Mouse (Mus musculus) MEL (cell line): ENCODE data around the gene Rexo4. TPM values are rescaled to one million over a fixed set of nuclear protein-coding genes. Genes with fewer than 3 reads are reported as not detected.

Experiments used
- DNase-seq: peaks from one replicate; pipeline ENCODE4 v3.0.0; 2011; ENCODE audit warnings: low read depth, low spot score
- H3K27ac ChIP-seq: 2 replicates; pipeline ENCODE4 v1.5.1; 2012; ENCODE audit warnings: low read depth, mild to moderate bottlenecking, control low read depth, low read length, moderate library complexity; ENCODE audit not compliant: control insufficient read depth
- H3K27me3 ChIP-seq, 2 experiments: fragments of 150-350 bp in 1 of 2; sonication (generic) in 1 of 2; 2 replicates each; pipeline ENCODE4 v1.6.1; 2012; ENCODE audit warnings: low read length in 2 of 2, mild to moderate bottlenecking in 2 of 2, improper control_type of control experiment in 1 of 2, moderate library complexity in 1 of 2; ENCODE audit not compliant: insufficient read depth in 2 of 2, control insufficient read depth in 1 of 2
- H3K36me3 ChIP-seq, 2 experiments: 2 replicates each; pipeline ENCODE4 v1.6.1; 2012 to 2014; ENCODE audit warnings: low read length in 2 of 2, improper control_type of control experiment in 1 of 2, inconsistent platforms in 1 of 2, mild to moderate bottlenecking in 1 of 2; ENCODE audit not compliant: insufficient read depth in 2 of 2, control insufficient read depth in 1 of 2
- H3K4me1 ChIP-seq, 2 experiments: fragments of 150-350 bp in 1 of 2; sonication (generic) in 1 of 2; 2 replicates each; pipeline ENCODE4 v1.6.1; 2012; ENCODE audit warnings: low read length in 2 of 2, improper control_type of control experiment in 1 of 2, mild to moderate bottlenecking in 1 of 2; ENCODE audit not compliant: insufficient read depth in 2 of 2, control insufficient read depth in 1 of 2
- H3K4me3 ChIP-seq, 2 experiments: fragments of 150-350 bp in 1 of 2; sonication (generic) in 1 of 2; 2 replicates each; pipeline ENCODE4 v1.5.1; 2012; ENCODE audit warnings: low read depth in 2 of 2, low read length in 2 of 2, mild to moderate bottlenecking in 2 of 2, moderate library complexity in 2 of 2, control low read depth in 1 of 2, improper control_type of control experiment in 1 of 2; ENCODE audit not compliant: control insufficient read depth in 1 of 2, insufficient read depth in 1 of 2
- H3K79me2 ChIP-seq: 2 replicates; pipeline ENCODE4 v1.6.1; 2012; ENCODE audit warnings: mild to moderate bottlenecking, low read length, moderate library complexity; ENCODE audit not compliant: control insufficient read depth, poor library complexity, insufficient read depth
- H3K9ac ChIP-seq: 2 replicates; pipeline ENCODE4 v1.6.1; 2012; ENCODE audit warnings: low read depth, mild to moderate bottlenecking, control low read depth, low read length, moderate library complexity; ENCODE audit not compliant: control insufficient read depth, poor library complexity, severe bottlenecking
- H3K9me3 ChIP-seq: fragments of 150-350 bp; sonication (generic); replicated peaks from 2 replicates; pipeline ENCODE4 v1.6.1; 2012; ENCODE audit warnings: mild to moderate bottlenecking, low read length, improper control_type of control experiment, moderate library complexity; ENCODE audit not compliant: insufficient read depth
- CHD1 ChIP-seq: IDR thresholded peaks from 2 replicates; pipeline ENCODE4 v1.6.1; 2012; ENCODE audit warnings: low read depth, mild to moderate bottlenecking, inconsistent platforms, low read length, improper control_type of control experiment
- CHD2 ChIP-seq: IDR thresholded peaks from 2 replicates; pipeline ENCODE4 v1.6.1; 2011; ENCODE audit warnings: low read length, improper control_type of control experiment
- CTCF ChIP-seq, 3 experiments: IDR thresholded peaks in 2 of 3; conservative IDR thresholded peaks in 1 of 3; 2 replicates each; pipeline ENCODE4 v1.5.1; 2011 to 2012; ENCODE audit warnings: low read length in 3 of 3, low read depth in 2 of 3, mild to moderate bottlenecking in 2 of 3, improper control_type of control experiment in 1 of 3, inconsistent platforms in 1 of 3, mixed read lengths in 1 of 3, moderate library complexity in 1 of 3; ENCODE audit not compliant: control insufficient read depth in 1 of 3, insufficient read depth in 1 of 3, poor library complexity in 1 of 3, severe bottlenecking in 1 of 3
- ETS1 ChIP-seq: IDR thresholded peaks from 2 replicates; pipeline ENCODE4 v1.6.1; 2012; ENCODE audit warnings: low read depth, mild to moderate bottlenecking, inconsistent platforms, low read length, improper control_type of control experiment, moderate library complexity
- GABPA ChIP-seq: IDR thresholded peaks from 2 replicates; pipeline ENCODE4 v1.6.1; 2012; ENCODE audit warnings: low read depth, mild to moderate bottlenecking, inconsistent platforms, low read length, improper control_type of control experiment, moderate library complexity
- HCFC1 ChIP-seq: IDR thresholded peaks from 2 replicates; pipeline ENCODE4 v1.6.1; 2012; ENCODE audit warnings: low read depth, mild to moderate bottlenecking, inconsistent platforms, low read length, improper control_type of control experiment, moderate library complexity
- MAFK ChIP-seq: IDR thresholded peaks from 2 replicates; pipeline ENCODE4 v1.6.1; 2011; ENCODE audit warnings: low read depth, mild to moderate bottlenecking, low read length, improper control_type of control experiment, borderline replicate concordance
- MAX ChIP-seq: IDR thresholded peaks from 2 replicates; pipeline ENCODE4 v1.6.1; 2011; ENCODE audit warnings: low read length, improper control_type of control experiment
- MYB ChIP-seq: IDR thresholded peaks from 2 replicates; pipeline ENCODE4 v1.6.1; 2011; ENCODE audit warnings: mild to moderate bottlenecking, low read depth, low read length, improper control_type of control experiment
- NELFE ChIP-seq: IDR thresholded peaks from 2 replicates; pipeline ENCODE4 v1.6.1; 2011; ENCODE audit warnings: low read depth, low read length, improper control_type of control experiment
- NRF1 ChIP-seq: IDR thresholded peaks from 2 replicates; pipeline ENCODE4 v1.6.1; 2014; ENCODE audit warnings: low read depth, mild to moderate bottlenecking, inconsistent platforms, low read length, improper control_type of control experiment, moderate library complexity; ENCODE audit not compliant: poor library complexity, insufficient read depth, severe bottlenecking
- RAD21 ChIP-seq: IDR thresholded peaks from 2 replicates; pipeline ENCODE4 v1.6.1; 2011; ENCODE audit warnings: mild to moderate bottlenecking, low read depth, low read length, improper control_type of control experiment
- RCOR1 ChIP-seq: IDR thresholded peaks from 2 replicates; pipeline ENCODE4 v1.6.1; 2012; ENCODE audit warnings: low read depth, mild to moderate bottlenecking, inconsistent platforms, low read length, improper control_type of control experiment
- SMC3 ChIP-seq: IDR thresholded peaks from 2 replicates; pipeline ENCODE4 v1.6.1; 2011; ENCODE audit warnings: low read depth, low read length, improper control_type of control experiment
- ZC3H11A ChIP-seq: IDR thresholded peaks from 2 replicates; pipeline ENCODE4 v1.6.1; 2012; ENCODE audit warnings: low read depth, mild to moderate bottlenecking, inconsistent platforms, low read length, improper control_type of control experiment
- ZKSCAN1 ChIP-seq: IDR thresholded peaks from 2 replicates; pipeline ENCODE4 v1.6.1; 2012; ENCODE audit warnings: low read depth, mild to moderate bottlenecking, inconsistent platforms, low read length, improper control_type of control experiment, moderate library complexity
- ZMIZ1 ChIP-seq: IDR thresholded peaks from 2 replicates; pipeline ENCODE4 v1.6.1; 2012; ENCODE audit warnings: low read depth, mild to moderate bottlenecking, inconsistent platforms, low read length, improper control_type of control experiment, moderate library complexity
- polyA plus RNA-seq, 2 experiments: library from polyadenylated mRNA; stranded (reverse) in 1 of 2; unstranded in 1 of 2; fragments of >175 nt in 1 of 2; fragments of >200 nt in 1 of 2; gene quantifications; 2 replicates each; pipeline versions ENCODE4 v1.2.1 to v1.2.4; 2012; ENCODE audit warnings: low replicate concordance in 2 of 2, low read depth in 1 of 2; ENCODE audit not compliant: insufficient read length in 2 of 2, insufficient read depth in 1 of 2, missing spikeins in 1 of 2
- total RNA-seq: library from RNA; depleted of rRNA; stranded (reverse); fragments of 300-350 nt; gene quantifications from 2 replicates; pipeline ENCODE4 v1.2.3, GENCODE M21; 2012

Rexo4 gene
- total and polyA plus RNA-seq, 3 experiments = 52.4 to 66.6 TPM; not detected in 1

GRCm38 (mm10) chr2:26973116-26973515 lies 8.9 kb upstream of the Rexo4 start, which contains the start of gene Adamts13:
TSS of gene Adamts13 (plus strand) at chr2:26973416.
- DNase-seq = no peak

DNA sequence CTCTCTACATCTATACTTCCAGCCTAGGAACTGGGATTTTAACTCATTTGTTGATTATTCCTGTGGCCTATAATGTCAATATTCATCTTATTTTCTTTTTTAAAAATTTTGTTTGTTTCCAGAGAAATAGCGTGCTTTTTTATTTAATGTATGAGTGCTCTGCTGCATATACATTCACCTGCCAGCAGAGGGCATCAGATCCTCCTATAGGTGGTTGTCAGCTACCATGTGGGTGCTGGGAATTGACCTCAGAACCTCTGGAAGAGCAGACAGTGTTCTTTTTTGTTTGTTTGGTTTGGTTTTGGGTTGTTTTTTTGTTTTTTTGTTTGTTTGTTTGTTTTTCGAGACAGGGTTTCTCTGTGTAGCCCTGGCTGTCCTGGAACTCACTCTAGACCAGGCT lies 3.1 kb upstream of the Rexo4 start:
- H3K27ac ChIP-seq = no peak overlapping the region
- TF ChIP-seq CTCF (IDR thresholded peaks at IDR 0.05 in 2 of 3, conservative IDR thresholded peaks at IDR 0.05 in 1 of 3; ENCODE audit: control insufficient read depth in 1 of 3, insufficient read depth in 1 of 3, low read depth in 2 of 3, low read length in 3 of 3, poor library complexity in 1 of 3, severe bottlenecking in 1 of 3) (peak; percentile 25 to 60 (median 45); a peak in 5 of 6 replicates), GABPA (no peak), ZC3H11A (peak; percentile 28), CHD2 (no peak), RAD21 (peak; percentile 38), SMC3 (peak; percentile 57), MAFK (no peak), ZMIZ1 (no peak)
- TF ChIP-seq, all 39 proteins: peak for 4
- H3K36me3 ChIP-seq = peaks cover 0 to 11% of the 10 kb centered on the region in 2 experiments; a peak in 2 of 4 replicates
- peak; percentile 55 for DNase-seq
- H3K4me1 ChIP-seq = peaks cover 0 to 12% of the 10 kb centered on the region in 2 experiments; a peak in 3 of 4 replicates
- H3K79me2 ChIP-seq = peaks cover 16% of the 10 kb centered on the region
- no peaks in the 10 kb centered on the region for H3K9me3 ChIP-seq
- no peak overlapping the region for H3K9ac ChIP-seq
- H3K4me3 ChIP-seq = no peak overlapping the region
- H3K27me3 ChIP-seq = no peaks in the 10 kb centered on the region

More at GRCm38 (mm10) chr2:26973116-26973515, 8.9 kb upstream of the Rexo4 start, which contains the start of gene Adamts13:
- no peak within 1 kb of the TSS for H3K9ac ChIP-seq
- TF ChIP-seq ZKSCAN1 = no peak
- no peak for TF ChIP-seq NRF1
- no peak for TF ChIP-seq CTCF (IDR thresholded peaks at IDR 0.05 in 2 of 3, conservative IDR thresholded peaks at IDR 0.05 in 1 of 3; ENCODE audit: control insufficient read depth in 1 of 3, insufficient read depth in 1 of 3, low read depth in 2 of 3, low read length in 3 of 3, poor library complexity in 1 of 3, severe bottlenecking in 1 of 3)
- no peak for TF ChIP-seq HCFC1
- no peak for TF ChIP-seq NELFE
- no peak for TF ChIP-seq MAX
- no peak for TF ChIP-seq MAFK
- no peak for TF ChIP-seq RCOR1
- no peak for TF ChIP-seq RAD21
- no peak for TF ChIP-seq ETS1
- TF ChIP-seq CHD1 = no peak
- no peak for TF ChIP-seq MYB
- H3K4me1 ChIP-seq = peaks cover 0 to 14% of the 10 kb centered on the region in 2 experiments; a peak in 2 of 4 replicates
- peaks cover 0 to 2% of the 10 kb centered on the region in 2 experiments; a peak in 1 of 4 replicates for H3K36me3 ChIP-seq
- no peaks in the 10 kb centered on the region for H3K27me3 ChIP-seq
- H3K4me3 ChIP-seq = no peak within 1 kb of the TSS
- H3K27ac ChIP-seq = no peak within 1 kb of the TSS
- no peaks in the 10 kb centered on the region for H3K79me2 ChIP-seq
- H3K9me3 ChIP-seq = no peaks in the 10 kb centered on the region
